Mouse (Mus musculus) ES-E14 (cell line): ENCODE results near the gene Pax5.

ENCODE experiments used
- CHD2 ChIP-seq: IDR thresholded peaks from 2 replicates; pipeline ENCODE4 v1.6.1; 2014; ENCODE audit warnings: mild to moderate bottlenecking, low read depth, low read length, inconsistent platforms
- HCFC1 ChIP-seq: IDR thresholded peaks from 2 replicates; pipeline ENCODE4 v1.6.1; 2012; ENCODE audit warnings: low read length, inconsistent platforms, borderline replicate concordance; ENCODE audit not compliant: insufficient read depth
- MAFK ChIP-seq: IDR thresholded peaks from 2 replicates; pipeline ENCODE4 v1.6.1; 2014; ENCODE audit warnings: mild to moderate bottlenecking, low read depth, low read length, inconsistent platforms; ENCODE audit not compliant: insufficient read depth
- ZNF384 ChIP-seq: IDR thresholded peaks from 2 replicates; pipeline ENCODE4 v1.6.1; 2012; ENCODE audit warnings: low read depth, low read length, inconsistent platforms

- no peak for TF ChIP-seq ZNF384
- TF ChIP-seq MAFK: no peak
- TF ChIP-seq CHD2: no peak
- TF ChIP-seq HCFC1: no peak
These were observed 145.7 kb downstream of the Pax5 start for GRCm38 (mm10) chr4:44564602-44565001.
